Mouse (Mus musculus) liver, adult 2 months (tissue): ENCODE data around the gene Calca. TPM values are rescaled to one million over a fixed set of nuclear protein-coding genes. Genes with fewer than 3 reads are reported as not detected.

ENCODE experiments used
- DNase-seq: peaks from one replicate; pipeline ENCODE4 v3.0.0-alpha.2; 2011; ENCODE audit warnings: low read depth, low spot score; ENCODE audit errors: extremely low read depth
- H3K27ac ChIP-seq: fragments of 200-500 bp; replicated peaks from 2 replicates; pipeline ENCODE4 v1.5.1; 2012; ENCODE audit warnings: low read depth, mild to moderate bottlenecking, control low read depth, inconsistent platforms, low read length; ENCODE audit not compliant: insufficient read depth
- H3K27me3 ChIP-seq: fragments of 200-500 bp; 2 replicates; pipeline ENCODE4 v1.6.1; 2012; ENCODE audit warnings: mild to moderate bottlenecking, moderate library complexity, low read length, inconsistent platforms; ENCODE audit not compliant: control insufficient read depth, insufficient read depth
- H3K36me3 ChIP-seq: fragments of 200-500 bp; 2 replicates; pipeline ENCODE4 v1.6.1; 2012; ENCODE audit warnings: low read length, inconsistent platforms; ENCODE audit not compliant: control insufficient read depth, insufficient read depth
- H3K4me1 ChIP-seq: fragments of 200-500 bp; 2 replicates; pipeline ENCODE4 v1.6.1; 2011; ENCODE audit warnings: low read length; ENCODE audit not compliant: control insufficient read depth, insufficient read depth
- H3K4me3 ChIP-seq: fragments of 200-500 bp; 2 replicates; pipeline ENCODE4 v1.5.1; 2011; ENCODE audit warnings: low read depth, mild to moderate bottlenecking, control low read depth, low read length, moderate library complexity; ENCODE audit not compliant: insufficient read depth
- H3K79me2 ChIP-seq: fragments of 200-500 bp; 2 replicates; pipeline ENCODE4 v1.6.1; 2012; ENCODE audit warnings: inconsistent platforms, mild to moderate bottlenecking, low read length, moderate library complexity; ENCODE audit not compliant: control insufficient read depth, insufficient read depth
- H3K9ac ChIP-seq: fragments of 200-500 bp; 2 replicates; pipeline ENCODE4 v1.6.1; 2012; ENCODE audit warnings: low read depth, mild to moderate bottlenecking, control low read depth, inconsistent platforms, low read length
- CTCF ChIP-seq: fragments of 200-500 bp; IDR thresholded peaks from 2 replicates; pipeline ENCODE4 v1.5.1; 2011; ENCODE audit warnings: low read depth, low read length, control low read depth
- POLR2A ChIP-seq: fragments of 200-500 bp; IDR thresholded peaks from 2 replicates; pipeline ENCODE4 v1.6.1; 2011; ENCODE audit warnings: low read length, control low read depth; ENCODE audit not compliant: insufficient read depth; ENCODE audit errors: extremely low read depth
- WGBS: fragments of 180-500 bp; shearing (Covaris S2); methylation state at CpG from one replicate; pipeline ENCODE4 v1.1.7; 2018; 5-methylcytosine and 5-hydroxymethylcytosine counted together
- polyA plus RNA-seq: library from polyadenylated mRNA; depleted of rRNA; stranded (reverse); fragments of >200 nt; gene quantifications from 2 replicates; pipeline ENCODE4 v1.2.3, GENCODE M21; 2012; rRNA removed
- total RNA-seq: library from RNA; depleted of rRNA; stranded (reverse); fragments of >200 nt; gene quantifications from 2 replicates; pipeline ENCODE4 v1.2.3, GENCODE M21; 2014; rRNA removed

Calca gene
- total RNA-seq (not detected in 2 replicates), polyA plus RNA-seq (not detected in 2 replicates)

GRCm38 (mm10) chr7:114636102-114636501, at the start of gene Calca:
Gene Calca, minus strand, starts transcription at chr7:114636357.
- no peak within 1 kb of the TSS for H3K4me3 ChIP-seq
- no peaks in the 10 kb centered on the region for H3K79me2 ChIP-seq
- 2% methylated on average over 12 of the region's 12 CpGs for WGBS
- no peaks in the 10 kb centered on the region for H3K36me3 ChIP-seq
- H3K9ac ChIP-seq: no peak within 1 kb of the TSS
- peaks cover 7% of the 10 kb centered on the region; the same call in 1 of the 2 replicates for H3K4me1 ChIP-seq
- DNase-seq: peak; percentile 1
- peaks cover 2% of the 10 kb centered on the region; the same call in 1 of the 2 replicates for H3K27me3 ChIP-seq
- H3K27ac ChIP-seq: no peak within 1 kb of the TSS
- TF ChIP-seq POLR2A (no peak), CTCF (no peak)

- no peak overlapping the region for H3K9ac ChIP-seq
- DNase-seq: peak; percentile 37
- no peak overlapping the region for H3K4me3 ChIP-seq
- WGBS: 35% methylated on average over 2 of the region's 2 CpGs
- no peaks in the 10 kb centered on the region for H3K79me2 ChIP-seq
- H3K36me3 ChIP-seq: no peaks in the 10 kb centered on the region
- TF ChIP-seq CTCF (peak; percentile 28), POLR2A (no peak)
- no peaks in the 10 kb centered on the region for H3K27me3 ChIP-seq
- no peaks in the 10 kb centered on the region for H3K4me1 ChIP-seq
- no peak overlapping the region for H3K27ac ChIP-seq
Measured at GRCm38 (mm10) chr7:114672697-114673096, 36.5 kb upstream of the Calca start.

GRCm38 (mm10) chr7:114671405-114671804, 35.2 kb upstream of the Calca start:
- Histone ChIP-seq H3K4me3 (no peak overlapping the region), H3K4me1 (no peaks in the 10 kb centered on the region), H3K36me3 (no peaks in the 10 kb centered on the region), H3K27me3 (no peaks in the 10 kb centered on the region), H3K27ac (no peak overlapping the region), H3K79me2 (no peaks in the 10 kb centered on the region), H3K9ac (no peak overlapping the region)
- WGBS: 46% methylated on average over 1 of the region's 1 CpGs
- no peak for DNase-seq
- TF ChIP-seq CTCF (no peak), POLR2A (no peak)

- no peak overlapping the region for H3K4me3 ChIP-seq
- H3K27me3 ChIP-seq: peaks cover 3% of the 10 kb centered on the region; the same call in 1 of the 2 replicates
- TF ChIP-seq POLR2A (no peak), CTCF (no peak)
- DNase-seq: no peak
- WGBS: 30% methylated on average over 3 of the region's 3 CpGs
- no peaks in the 10 kb centered on the region for H3K4me1 ChIP-seq
- H3K36me3 ChIP-seq: no peaks in the 10 kb centered on the region
- no peak overlapping the region for H3K9ac ChIP-seq
- H3K79me2 ChIP-seq: no peaks in the 10 kb centered on the region
- no peak overlapping the region for H3K27ac ChIP-seq
Measured at GRCm38 (mm10) chr7:114649730-114650129, 13.6 kb upstream of the Calca start.

GRCm38 (mm10) chr7:114648791-114649190, 12.6 kb upstream of the Calca start:
- 48% methylated on average over 3 of the region's 3 CpGs for WGBS
- DNase-seq: no peak
- no peaks in the 10 kb centered on the region for H3K36me3 ChIP-seq
- H3K4me3 ChIP-seq: no peak overlapping the region
- no peaks in the 10 kb centered on the region for H3K4me1 ChIP-seq
- TF ChIP-seq POLR2A (no peak), CTCF (0 out of 2 replicates have a peak, but pooled peaks have one; percentile 17)
- H3K27ac ChIP-seq: no peak overlapping the region
- H3K79me2 ChIP-seq: no peaks in the 10 kb centered on the region
- H3K9ac ChIP-seq: no peak overlapping the region
- H3K27me3 ChIP-seq: peaks cover 3% of the 10 kb centered on the region; the same call in 1 of the 2 replicates

- peaks cover 2% of the 10 kb centered on the region; the same call in 1 of the 2 replicates for H3K27me3 ChIP-seq
- TF ChIP-seq CTCF (peak; percentile 60; the same call in 1 of the 2 replicates), POLR2A (no peak)
- H3K4me1 ChIP-seq: peaks cover 7% of the 10 kb centered on the region; the same call in 1 of the 2 replicates
- no peak overlapping the region for H3K27ac ChIP-seq
- H3K4me3 ChIP-seq: no peak overlapping the region
- H3K9ac ChIP-seq: no peak overlapping the region
- WGBS: under 1% methylated on average over 20 of the region's 20 CpGs
- DNase-seq: peak; percentile 11
- no peaks in the 10 kb centered on the region for H3K79me2 ChIP-seq
- no peaks in the 10 kb centered on the region for H3K36me3 ChIP-seq
Measured at GRCm38 (mm10) chr7:114635569-114636101, 522 bp downstream of the Calca start.
